Mouse (Mus musculus) urinary bladder, postnatal 36 days (tissue): ENCODE results near the gene Slc7a6.

Experiments
- DNase-seq, 2 experiments: peaks; one replicate each; pipeline ENCODE4 v3.0.0; 2022; ENCODE audit warnings: low spot score in 2 of 2, mixed read lengths in 1 of 2

The Slc7a6 gene

GRCm38 (mm10) chr8:106140769-106141168 lies 27.9 kb upstream of the Slc7a6 start:
- DNase-seq: peak; percentile 77 to 83

GRCm38 (mm10) chr8:106145331-106145730 lies 23.3 kb upstream of the Slc7a6 start:
- no peak for DNase-seq

DNA sequence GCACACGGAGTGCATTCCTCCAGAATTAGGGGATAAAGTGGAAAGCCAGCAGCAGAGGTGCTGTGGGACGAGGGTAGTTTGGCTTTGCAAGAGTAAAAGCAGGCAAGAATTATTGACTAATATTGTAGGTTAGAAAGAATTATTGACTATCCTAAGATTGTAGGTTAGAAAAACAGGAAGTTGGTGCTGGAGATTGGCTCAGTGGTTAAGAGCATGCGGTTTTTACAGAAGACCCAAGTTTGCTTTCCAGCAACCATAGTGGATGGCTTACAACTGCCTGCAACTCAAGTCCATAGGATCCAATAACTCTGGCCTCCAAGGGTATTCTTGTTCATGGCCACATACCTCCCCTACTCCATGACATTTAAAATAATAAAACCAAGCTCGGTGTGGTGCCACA lies 22.6 kb upstream of the Slc7a6 start:
- DNase-seq: no peak

DNA sequence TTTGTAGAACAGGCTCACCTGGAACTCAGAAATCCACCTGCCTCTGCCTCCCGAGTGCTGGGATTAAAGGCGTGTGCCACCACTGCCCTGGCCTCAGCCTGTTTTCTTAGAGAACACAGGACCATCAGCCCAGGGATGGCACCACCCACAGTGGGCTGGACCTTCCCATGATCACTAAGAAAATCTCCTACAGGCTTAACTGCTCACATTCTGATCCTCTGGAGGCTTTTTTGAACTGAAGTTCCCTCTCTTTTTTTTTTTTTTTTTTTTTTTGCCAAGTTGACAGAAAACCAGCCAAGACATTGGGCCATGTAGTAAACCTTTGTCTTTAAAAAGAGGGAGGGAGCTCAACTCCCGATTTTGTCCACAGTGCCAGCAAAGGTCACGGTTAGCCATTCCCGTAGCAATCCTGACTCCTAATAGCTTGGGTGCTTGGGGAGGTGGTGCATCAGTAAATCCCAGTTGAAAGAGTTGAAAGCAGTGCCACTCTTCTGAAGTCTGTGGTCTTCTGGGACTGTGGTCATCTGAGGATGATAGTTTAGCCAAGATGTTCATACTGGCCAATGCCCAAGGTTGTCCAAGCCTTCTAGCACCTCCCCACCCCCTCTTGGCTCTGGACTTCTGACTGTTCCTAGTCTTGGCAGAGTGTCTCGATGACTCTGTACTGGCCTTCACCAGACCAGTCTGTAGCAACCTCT lies 20.6 kb upstream of the Slc7a6 start:
- peak in 1 of 2 experiments; percentile 73 for DNase-seq

- no peak for DNase-seq
Measured at GRCm38 (mm10) chr8:106149025-106149424, 19.6 kb upstream of the Slc7a6 start.

GRCm38 (mm10) chr8:106149801-106150652 lies 18.6 kb upstream of the Slc7a6 start, which contains the start of gene Pla2g15:
Gene Pla2g15, plus strand, starts transcription at chr8:106150399.
- DNase-seq: peak; percentile 84 to 93

DNA sequence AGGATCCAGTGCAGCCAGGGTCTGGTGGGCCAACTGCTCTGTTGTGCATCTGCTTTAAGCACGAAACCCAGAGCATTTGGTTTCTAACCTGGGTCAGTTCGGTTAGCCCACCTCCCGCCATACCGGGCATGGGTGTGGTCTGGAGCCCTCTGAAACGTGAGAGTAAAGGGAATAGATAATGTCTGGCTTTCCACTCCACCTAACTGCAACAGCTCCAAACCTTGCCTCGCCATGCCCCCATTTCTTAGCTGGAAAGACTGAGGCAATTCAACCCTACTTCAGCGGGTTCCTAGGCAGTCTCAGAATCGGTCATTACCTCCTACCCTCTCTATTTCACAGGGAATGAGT lies 18.0 kb upstream of the Slc7a6 start:
- no peak for DNase-seq

DNA sequence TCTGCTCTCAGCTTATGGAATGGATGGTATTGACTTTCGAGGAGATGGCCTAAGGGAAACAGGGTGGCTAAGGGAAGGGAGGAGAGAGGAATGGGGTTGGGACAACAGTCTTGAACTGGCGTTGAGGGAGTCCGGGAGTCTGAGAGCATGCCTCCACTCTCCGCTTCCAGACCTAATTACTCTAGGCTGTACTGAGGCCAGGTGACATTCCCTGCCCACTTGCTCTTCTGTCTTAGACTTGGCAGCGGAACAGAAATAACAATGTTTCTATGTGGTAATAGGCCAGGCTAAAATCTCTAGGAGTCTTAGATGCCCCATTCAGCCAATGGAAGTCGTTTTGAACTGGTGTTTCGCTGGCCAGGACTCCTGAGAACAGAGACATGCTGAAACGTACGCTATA lies 17.6 kb upstream of the Slc7a6 start:
- DNase-seq: no peak

DNA sequence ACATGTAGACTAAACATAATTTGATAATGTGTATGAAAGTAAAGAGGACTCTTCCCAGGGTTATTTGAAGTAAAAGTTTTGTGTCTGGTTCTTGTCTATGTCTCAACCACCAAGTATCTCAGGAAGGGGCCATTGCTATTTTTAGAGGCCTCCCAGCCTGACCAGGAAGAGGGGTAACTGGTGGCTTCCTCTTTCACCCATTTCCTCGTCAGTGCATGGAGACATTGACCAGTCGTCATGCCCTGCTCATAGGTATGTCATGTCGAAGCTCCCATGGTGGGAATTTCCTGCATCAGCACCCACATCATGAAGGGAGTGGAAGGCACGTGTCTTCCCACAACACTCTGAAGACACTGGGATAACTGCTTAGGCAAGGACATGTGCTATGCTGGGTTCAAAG lies 15.8 kb upstream of the Slc7a6 start:
- DNase-seq: no peak

- DNase-seq: no peak
Measured at GRCm38 (mm10) chr8:106157419-106157818, 11.2 kb upstream of the Slc7a6 start.

DNA sequence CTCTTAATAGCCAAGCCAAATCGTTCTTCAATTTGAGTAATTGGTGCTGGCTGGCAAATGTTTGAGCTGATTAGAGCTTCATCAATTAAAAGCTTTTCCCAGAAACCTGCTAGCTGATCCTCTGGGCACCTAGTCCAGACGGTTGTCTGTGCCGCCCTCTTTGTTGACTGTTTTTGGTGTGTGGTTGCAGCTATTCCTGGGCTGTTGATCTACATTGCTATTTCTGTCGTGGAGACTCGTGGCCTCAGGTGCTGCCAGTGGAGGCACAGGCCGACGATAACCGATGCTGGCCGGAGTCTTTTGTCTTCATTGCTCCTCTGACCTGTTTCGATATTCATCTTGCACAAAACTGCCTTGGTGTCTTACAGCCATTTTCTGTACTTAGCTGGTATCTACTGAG lies 10.3 kb upstream of the Slc7a6 start:
- DNase-seq: no peak

DNA sequence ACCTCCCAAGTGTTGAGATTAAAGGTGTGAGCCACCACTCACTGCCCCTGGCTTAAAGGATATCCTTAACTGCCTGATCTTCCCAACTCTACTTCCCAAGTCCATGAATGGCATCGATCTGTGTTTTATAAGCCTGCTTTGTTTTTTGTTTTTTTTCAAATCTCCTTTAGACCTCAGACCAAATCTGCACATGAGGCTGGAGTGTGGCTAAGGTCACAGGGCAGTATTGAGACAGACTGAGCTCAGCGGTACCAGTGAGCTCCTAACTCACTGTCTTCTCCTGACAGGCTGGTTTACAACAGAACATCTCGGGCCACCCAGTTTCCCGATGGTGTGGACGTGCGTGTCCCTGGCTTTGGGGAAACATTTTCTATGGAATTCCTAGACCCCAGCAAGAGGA lies 8.8 kb upstream of the Slc7a6 start:
- no peak for DNase-seq

- DNase-seq: no peak
Measured at GRCm38 (mm10) chr8:106163251-106163650, 5.4 kb upstream of the Slc7a6 start.

DNA sequence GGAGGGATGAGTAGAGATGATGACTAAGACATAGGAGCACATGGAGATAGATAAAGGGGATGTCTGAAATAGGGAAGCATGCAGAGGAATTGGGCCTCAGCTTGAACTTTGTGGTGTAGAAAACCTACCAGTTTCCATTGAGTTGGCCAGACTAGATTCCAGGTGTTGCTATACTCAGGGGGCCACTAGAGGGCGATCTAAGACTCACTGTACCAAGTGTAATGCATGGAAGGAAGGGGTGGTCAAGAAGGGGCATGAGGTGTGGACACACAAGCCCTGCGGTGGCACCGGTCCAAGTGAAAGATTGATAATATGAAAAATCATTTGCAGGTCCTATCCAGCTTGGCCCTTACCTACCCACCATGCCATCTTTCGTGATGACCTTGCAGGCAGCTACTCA lies 3.2 kb upstream of the Slc7a6 start:
- peak; percentile 67 to 70 for DNase-seq

DNA sequence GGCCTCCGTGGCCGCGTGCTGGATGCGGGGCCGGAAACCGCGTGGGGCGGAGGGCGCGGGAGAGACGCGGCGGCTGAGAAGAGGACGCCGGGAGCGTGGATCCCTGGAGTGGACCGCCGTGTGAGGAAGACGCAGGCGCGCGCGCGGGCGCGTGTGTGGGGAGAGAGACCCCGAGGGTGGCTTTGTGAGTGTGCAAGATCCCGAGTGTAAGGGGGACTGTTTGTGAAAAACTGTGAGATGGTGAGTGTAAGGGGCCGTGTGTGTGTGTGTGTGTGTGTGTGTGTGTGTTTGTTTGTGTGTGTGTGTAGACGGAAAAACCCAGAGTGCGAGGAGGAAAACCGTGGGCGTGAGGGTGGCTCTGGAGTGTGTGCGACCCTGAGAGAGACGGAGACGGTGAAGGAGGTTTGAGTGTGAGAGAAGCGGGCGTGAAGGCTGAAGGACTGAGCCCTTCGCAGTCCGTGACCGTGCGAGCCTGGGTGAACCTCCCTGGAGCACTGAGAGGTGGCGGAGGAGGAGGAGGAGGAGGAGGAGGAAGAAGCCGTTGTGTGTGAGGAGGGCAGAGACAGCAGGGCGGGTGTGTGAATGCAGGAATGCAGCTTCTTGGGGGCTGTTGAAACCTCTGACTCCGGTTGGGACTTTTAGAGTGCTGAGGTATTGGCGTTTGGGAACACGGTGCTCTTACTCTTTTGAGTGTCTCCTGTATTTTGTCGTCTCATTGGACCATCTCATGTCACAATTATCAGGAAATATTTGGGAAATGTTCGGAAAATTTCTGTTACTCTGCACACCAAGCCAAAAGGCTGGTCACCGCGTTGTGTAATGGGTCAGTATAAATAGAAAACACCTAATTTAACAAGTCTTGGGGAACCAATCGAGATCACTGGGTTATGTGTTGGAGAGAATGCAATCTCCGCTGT lies 618 bp downstream of the Slc7a6 start:
- peak; percentile 43 to 48 for DNase-seq

GRCm38 (mm10) chr8:106169934-106170480 lies 1.4 kb downstream of the Slc7a6 start:
- no peak for DNase-seq

DNA sequence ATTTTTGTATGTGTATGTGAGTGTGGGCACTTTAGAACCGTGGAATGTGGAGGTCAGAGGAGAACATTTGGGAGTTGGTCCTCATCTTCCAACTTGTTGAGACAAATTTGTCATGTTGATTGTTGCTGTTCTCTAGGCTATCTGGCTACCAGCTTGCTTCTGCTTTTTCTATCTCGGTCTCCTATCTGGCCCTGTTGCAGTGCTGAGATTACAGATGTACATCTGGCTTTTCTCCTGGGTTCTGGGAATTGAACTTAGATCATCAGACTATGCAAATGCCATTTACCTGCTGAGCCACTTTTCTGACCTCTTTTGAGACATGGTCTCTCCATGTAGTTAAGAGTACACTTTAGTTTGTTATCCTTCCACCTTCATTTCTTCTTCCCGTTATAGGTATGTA lies 4.9 kb downstream of the Slc7a6 start:
- DNase-seq: no peak

- no peak for DNase-seq
Measured at GRCm38 (mm10) chr8:106176891-106177290, 8.2 kb downstream of the Slc7a6 start.

- no peak for DNase-seq
Measured at GRCm38 (mm10) chr8:106177594-106177993, 8.9 kb downstream of the Slc7a6 start.

GRCm38 (mm10) chr8:106178428-106178827 lies 9.8 kb downstream of the Slc7a6 start:
- no peak for DNase-seq

DNA sequence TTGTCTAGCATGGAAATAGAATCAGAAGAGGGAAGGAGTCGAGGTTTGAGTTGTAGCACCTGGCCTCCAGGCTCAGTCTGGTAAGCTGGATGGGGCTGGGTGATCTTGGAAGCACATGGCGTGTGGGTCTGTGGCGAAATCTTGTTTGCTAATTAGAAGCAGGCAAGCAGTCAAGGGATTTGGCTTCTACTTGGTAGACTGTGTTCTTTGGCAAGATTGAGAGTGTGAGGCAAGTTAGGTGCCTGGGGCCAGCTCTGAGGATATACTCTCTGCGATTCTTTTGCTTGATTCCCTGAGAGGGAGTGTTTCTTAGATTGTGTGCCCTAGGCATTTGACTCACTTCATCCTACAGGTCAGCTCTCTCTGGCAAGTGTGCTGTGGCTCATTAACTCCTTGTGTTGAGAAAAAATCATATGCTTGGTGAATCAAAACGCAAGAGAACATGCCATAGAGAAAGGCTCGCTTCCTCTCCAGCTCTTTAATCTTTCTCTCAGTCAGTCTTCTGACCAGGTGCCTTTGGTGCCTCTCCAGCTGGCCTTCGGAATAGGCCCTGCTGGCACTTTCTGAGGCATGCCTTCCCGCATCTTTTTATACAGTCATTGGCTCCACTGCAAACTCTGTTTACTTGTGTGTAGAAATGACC lies 17.1 kb downstream of the Slc7a6 start:
- DNase-seq: peak in 1 of 2 experiments; percentile 78
